Mouse (Mus musculus): ENCODE measurements at regions not wholly inside any gene's neighbourhood (a gene's known extent, or its start where the extent isn't known, plus 50 kb on each side); places are given as distances from the start of the nearest gene placed in this dataset.

DNA sequence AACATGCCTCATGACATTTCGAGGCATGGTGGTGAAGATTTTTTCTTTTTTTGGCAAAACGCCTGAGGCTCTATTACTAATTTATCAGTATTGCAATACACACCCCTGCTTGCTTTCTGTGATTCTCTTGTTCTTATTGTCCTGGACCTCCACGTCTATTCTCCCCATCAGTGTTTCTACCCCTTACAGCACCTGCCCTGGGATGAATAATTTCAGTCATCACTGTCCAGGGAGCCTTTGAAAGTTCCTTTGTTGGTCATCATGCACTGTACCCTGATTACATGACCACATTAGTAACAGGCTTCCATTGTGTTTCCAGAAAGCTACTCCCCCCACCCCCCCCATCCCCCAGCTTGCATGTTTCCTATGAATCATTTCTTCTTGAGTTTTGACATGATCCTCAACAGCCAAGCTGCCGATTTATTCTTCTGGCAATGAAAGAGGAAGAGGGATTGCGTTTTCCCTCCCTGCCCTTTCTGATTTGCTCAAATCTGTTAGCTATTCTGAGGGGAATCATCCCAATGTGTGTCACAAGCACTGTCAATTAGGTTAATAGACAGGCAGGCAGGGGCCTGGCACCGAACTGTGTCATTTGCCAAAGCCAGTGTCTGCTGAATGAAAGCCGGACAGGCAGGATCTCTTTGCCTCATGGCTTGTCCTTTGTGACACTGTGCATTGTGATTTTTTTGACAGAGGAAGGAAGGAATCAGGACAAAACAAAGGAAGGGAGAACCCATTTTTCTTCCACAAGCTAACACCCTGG lies 493.4 kb upstream of the Nr5a2 start:
- TF ChIP-seq CTCF (IDR thresholded peaks at IDR 0.05; ENCODE audit: borderline replicate concordance, control insufficient read depth, extremely low read depth, insufficient read depth, low read length, poor library complexity) (no peak), POLR2A (IDR thresholded peaks at IDR 0.05; ENCODE audit: control insufficient read depth, extremely low read depth, insufficient read depth, low read length, poor library complexity) (no peak)

Measured in thymus, adult 2 months (tissue).